Mouse (Mus musculus): Measurements from ENCODE around the gene Amn1. TPM values are rescaled to one million over a fixed set of nuclear protein-coding genes. Genes with fewer than 3 reads are reported as not detected.
"Not testable (repeated sequence)": the region's sequence is repeated elsewhere in the genome, so short reads cannot be mapped to it uniquely, and the experiment has no call there.

Amn1 gene
- polyA plus RNA-seq, 1 experiment from 2014 or later, result 104 TPM

DNA sequence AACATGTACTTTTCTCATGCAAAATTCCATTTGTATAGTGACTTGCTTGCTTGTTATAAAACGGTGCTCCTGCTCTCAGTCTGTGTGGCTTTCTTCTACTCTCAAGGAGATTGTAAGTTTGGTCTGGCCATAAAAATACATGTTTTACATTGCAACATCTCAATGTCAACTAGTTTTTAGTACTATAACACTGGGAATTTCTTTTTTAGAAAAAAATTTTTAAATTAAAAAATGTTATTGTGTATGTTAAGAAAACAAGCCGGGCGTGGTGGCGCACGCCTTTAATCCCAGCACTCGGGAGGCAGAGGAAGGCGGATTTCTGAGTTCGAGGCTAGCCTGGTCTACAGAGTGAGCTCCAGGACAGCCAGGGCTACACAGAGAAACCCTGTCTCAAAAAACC, 58.6 kb downstream of the Amn1 start, which contains the start of gene Gm10203:
Gm10203 (plus strand) TSS at position 301 of the 400 bp plus-strand sequence.
- not testable (repeated sequence) for H3K4me1 ChIP-seq; H3K9ac ChIP-seq; H3K27ac ChIP-seq; H3K36me3 ChIP-seq (replicated peaks); ATAC-seq (replicated peaks); H3K27me3 ChIP-seq (replicated peaks); H3K4me3 ChIP-seq; H3K9me3 ChIP-seq; H3K4me2 ChIP-seq
- WGBS, result 82% methylated on average over 8 of the region's 8 CpGs

DNA sequence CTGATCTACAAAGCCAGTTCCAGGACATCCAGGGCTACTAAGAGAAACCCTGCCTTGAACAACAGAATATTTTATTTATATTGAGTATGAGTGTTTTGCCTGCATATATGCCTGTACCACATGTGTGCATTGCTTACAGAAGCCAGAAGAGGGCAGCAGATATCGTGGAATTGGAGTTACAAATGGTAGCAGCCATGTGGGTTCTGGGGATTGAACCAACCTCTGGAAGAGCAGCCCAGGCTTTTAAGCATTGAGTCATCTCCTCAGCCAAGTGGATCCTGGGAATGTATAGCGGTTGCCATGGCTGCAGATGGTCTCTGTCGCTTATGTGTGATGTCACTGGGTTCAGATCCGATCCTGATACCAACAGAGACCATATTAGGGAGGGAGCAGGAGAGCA, 61.8 kb downstream of the Amn1 start:
- WGBS, result 65% methylated on average over 4 of the region's 4 CpGs
- Histone ChIP-seq H3K36me3 (replicated peaks) (no peaks in the 10 kb centered on the region), H3K4me3 (no peak overlapping the region), H3K4me1 (no peaks in the 10 kb centered on the region), H3K27ac (no peak overlapping the region), H3K9me3 (no peaks in the 10 kb centered on the region), H3K9ac (no peak overlapping the region), H3K27me3 (replicated peaks) (no peaks in the 10 kb centered on the region), H3K4me2 (no peak overlapping the region)
- no peak for ATAC-seq (replicated peaks)

DNA sequence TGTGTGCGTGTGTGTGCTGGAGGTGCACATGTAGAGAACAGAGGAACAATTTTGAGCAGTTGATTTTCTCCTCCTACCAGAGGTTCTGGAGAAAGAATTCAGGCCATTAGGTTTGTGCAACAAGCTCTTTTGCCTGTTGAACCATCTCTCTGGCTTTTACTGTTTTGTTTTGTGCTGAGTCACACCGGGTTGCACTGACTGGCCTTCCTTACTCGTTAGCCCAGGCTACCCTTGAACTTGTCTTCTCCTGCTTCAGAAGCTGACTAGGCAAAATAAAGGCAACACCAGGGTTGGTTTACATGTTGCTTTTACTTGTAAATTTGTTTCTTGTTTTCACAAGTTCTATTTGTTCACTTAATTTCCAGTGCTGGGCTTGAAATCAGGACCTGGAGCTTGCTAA, 65.5 kb downstream of the Amn1 start:
- Histone ChIP-seq H3K27me3 (replicated peaks) (no peaks in the 10 kb centered on the region), H3K27ac (no peak overlapping the region)
- no peak for ATAC-seq (replicated peaks)

DNA sequence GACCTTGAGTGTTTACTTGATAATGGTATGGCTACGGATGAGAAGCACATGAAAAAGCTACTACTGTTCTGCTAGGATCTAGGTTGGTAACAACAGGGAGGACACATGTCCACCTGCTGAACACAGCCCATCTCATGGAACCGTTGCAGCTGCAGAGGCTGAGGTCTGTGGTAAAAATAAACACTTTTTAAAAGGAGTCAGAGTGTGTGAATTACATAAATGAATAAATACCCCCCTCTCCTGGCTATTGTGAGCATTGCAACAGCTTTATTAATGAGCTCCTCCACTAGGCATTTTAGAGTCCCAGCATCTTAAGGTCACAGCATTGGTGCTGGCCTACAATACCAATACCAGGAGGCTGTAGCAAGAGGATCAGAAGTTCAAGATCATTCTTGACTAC, 68.7 kb downstream of the Amn1 start:
- no peak overlapping the region for H3K4me3 ChIP-seq
- H3K27me3 ChIP-seq (replicated peaks), result no peaks in the 10 kb centered on the region
- H3K9me3 ChIP-seq, result no peaks in the 10 kb centered on the region
- no peak overlapping the region for H3K27ac ChIP-seq
- ATAC-seq (replicated peaks), result peak; percentile 75
- H3K9ac ChIP-seq, result no peak overlapping the region
- H3K4me2 ChIP-seq, result no peak overlapping the region
- H3K4me1 ChIP-seq, result no peaks in the 10 kb centered on the region
- no peaks in the 10 kb centered on the region for H3K36me3 ChIP-seq (replicated peaks)
- WGBS, result 41% methylated on average over 2 of the region's 2 CpGs

More for the DNA sequence above, 65.5 kb downstream of the Amn1 start:
- Histone ChIP-seq H3K4me3 (no peak overlapping the region), H3K9ac (no peak overlapping the region), H3K4me1 (no peaks in the 10 kb centered on the region), H3K36me3 (replicated peaks) (no peaks in the 10 kb centered on the region), H3K9me3 (no peaks in the 10 kb centered on the region), H3K4me2 (no peak overlapping the region)
- 87% methylated on average over 3 of the region's 3 CpGs for WGBS

DNA sequence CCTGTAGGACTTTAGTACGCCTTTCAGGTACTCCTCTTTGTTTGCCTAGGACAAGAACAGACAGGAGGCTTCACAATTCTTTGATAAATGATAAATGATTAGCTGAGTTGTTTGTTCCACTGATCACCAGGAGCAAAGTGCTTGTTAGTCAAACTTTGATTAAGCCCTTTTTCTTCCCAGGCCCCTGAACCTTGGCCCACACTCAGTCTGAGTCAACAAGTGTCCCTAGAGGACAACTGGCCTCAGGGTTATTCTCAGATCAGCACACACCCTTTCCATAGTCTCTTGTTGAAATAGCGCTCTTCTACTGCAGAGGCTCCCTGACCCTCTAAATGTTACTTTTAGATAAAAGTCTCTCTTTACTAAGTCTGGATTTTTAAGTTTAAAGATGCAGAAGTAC, 69.6 kb downstream of the Amn1 start:
- Histone ChIP-seq H3K27ac (no peak overlapping the region), H3K27me3 (replicated peaks) (no peaks in the 10 kb centered on the region), H3K9me3 (no peaks in the 10 kb centered on the region), H3K9ac (no peak overlapping the region), H3K4me1 (no peaks in the 10 kb centered on the region), H3K4me2 (no peak overlapping the region), H3K36me3 (replicated peaks) (no peaks in the 10 kb centered on the region), H3K4me3 (no peak overlapping the region)
- WGBS, result 74% methylated on average over 2 of the region's 2 CpGs
- ATAC-seq (replicated peaks), result no peak

DNA sequence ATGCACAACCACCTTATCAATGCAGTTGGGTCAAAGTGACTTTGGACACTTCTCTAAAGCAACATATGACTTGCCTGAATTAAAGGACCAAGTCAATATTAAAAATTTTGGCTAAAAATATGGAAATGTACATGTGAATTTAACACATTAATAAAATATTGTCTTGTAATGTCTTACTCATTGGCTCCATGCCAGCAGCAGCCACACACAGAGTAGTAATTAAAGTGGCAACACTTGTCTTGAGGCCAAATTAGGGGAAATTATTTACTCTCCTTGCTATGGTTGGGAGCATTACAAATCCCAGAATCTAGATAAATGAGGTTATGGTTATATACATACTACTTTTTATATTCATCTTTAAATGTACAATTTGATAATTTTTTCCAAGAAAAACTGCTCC, 71.5 kb downstream of the Amn1 start:
- H3K9me3 ChIP-seq, result no peaks in the 10 kb centered on the region
- ATAC-seq (replicated peaks), result no peak
- no peaks in the 10 kb centered on the region for H3K27me3 ChIP-seq (replicated peaks)

DNA sequence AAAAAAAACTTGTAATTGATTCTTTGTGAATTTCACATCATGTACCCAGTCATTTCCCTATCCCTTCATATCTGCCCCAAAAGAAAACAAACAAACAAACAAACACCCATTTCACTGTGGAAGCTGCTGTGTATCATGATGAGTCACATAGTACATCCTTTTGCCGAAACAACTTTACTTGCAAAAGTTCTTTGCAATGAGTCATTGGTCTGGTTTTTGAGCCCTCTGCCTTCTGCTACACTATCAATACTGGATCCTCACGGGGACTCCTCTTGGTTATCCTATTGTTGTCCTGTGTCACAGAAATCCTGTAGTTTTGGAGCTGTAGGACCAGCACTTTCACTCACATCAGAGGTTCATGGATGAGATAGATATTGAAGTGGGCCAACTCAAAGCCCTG, 79.6 kb downstream of the Amn1 start:
- Histone ChIP-seq H3K4me2 (no peak overlapping the region), H3K9ac (no peak overlapping the region), H3K36me3 (replicated peaks) (no peaks in the 10 kb centered on the region), H3K4me1 (no peaks in the 10 kb centered on the region), H3K27ac (no peak overlapping the region), H3K4me3 (no peak overlapping the region), H3K27me3 (replicated peaks) (no peaks in the 10 kb centered on the region), H3K9me3 (no peaks in the 10 kb centered on the region)
- no peak for ATAC-seq (replicated peaks)
- WGBS, result 79% methylated on average over 2 of the region's 2 CpGs

More for the DNA sequence above, 71.5 kb downstream of the Amn1 start:
- Histone ChIP-seq H3K4me3 (no peak overlapping the region), H3K9ac (no peak overlapping the region), H3K27ac (no peak overlapping the region), H3K4me2 (no peak overlapping the region), H3K36me3 (replicated peaks) (no peaks in the 10 kb centered on the region), H3K4me1 (no peaks in the 10 kb centered on the region)

DNA sequence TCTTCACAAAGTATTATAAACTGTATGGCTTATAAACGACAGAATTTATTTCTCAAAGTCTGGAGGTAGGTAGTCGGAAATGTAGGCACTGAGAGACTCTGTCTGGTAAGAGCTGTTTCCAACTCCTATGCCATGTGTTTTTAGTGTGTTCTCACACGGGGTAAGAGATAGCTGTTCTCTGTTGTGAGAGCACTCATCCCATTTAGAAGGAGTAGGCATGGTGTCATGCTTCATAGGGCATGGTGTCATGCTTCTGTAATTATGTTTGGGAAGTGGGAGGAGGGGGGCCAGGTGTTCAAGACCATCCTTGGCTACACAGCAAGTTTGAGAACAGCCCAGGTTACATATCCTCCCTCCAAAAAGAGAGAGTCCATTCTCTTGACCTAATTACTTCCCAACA, 80.9 kb downstream of the Amn1 start:
- no peak overlapping the region for H3K4me2 ChIP-seq
- WGBS, result 79% methylated on average over 3 of the region's 3 CpGs
- H3K27ac ChIP-seq, result no peak overlapping the region
- no peak overlapping the region for H3K9ac ChIP-seq
- no peaks in the 10 kb centered on the region for H3K27me3 ChIP-seq (replicated peaks)
- no peaks in the 10 kb centered on the region for H3K4me1 ChIP-seq
- no peaks in the 10 kb centered on the region for H3K9me3 ChIP-seq
- no peak for ATAC-seq (replicated peaks)
- H3K4me3 ChIP-seq, result no peak overlapping the region
- no peaks in the 10 kb centered on the region for H3K36me3 ChIP-seq (replicated peaks)

Other genes starting within 250 kb of the Amn1 start
- gene Sinhcaf, start 242.2 kb downstream of the Amn1 start, polyA plus RNA-seq (2015; fragmentation: Nextera tagmentation; extraction: Ambion mirVana), result 52.1 and 57.9 TPM in 2 replicates
- 13.8 and 16.3 TPM in 2 replicates for gene Dennd5b, start 87.0 kb downstream of the Amn1 start, polyA plus RNA-seq (2015; fragmentation: Nextera tagmentation; extraction: Ambion mirVana)
- not detected in 2 replicates for gene Gm10203, start 58.5 kb downstream of the Amn1 start, polyA plus RNA-seq (2015; fragmentation: Nextera tagmentation; extraction: Ambion mirVana)
- gene Etfbkmt, start 48.9 kb downstream of the Amn1 start, polyA plus RNA-seq (2015; fragmentation: Nextera tagmentation; extraction: Ambion mirVana), result 6.8 and 9.8 TPM in 2 replicates
- 32.2 and 34.8 TPM in 2 replicates for gene Resf1, start 120.7 kb upstream of the Amn1 start, polyA plus RNA-seq (2015; fragmentation: Nextera tagmentation; extraction: Ambion mirVana)
- gene Bicd1, start 220.2 kb upstream of the Amn1 start, polyA plus RNA-seq (2015; fragmentation: Nextera tagmentation; extraction: Ambion mirVana), result 45.9 and 53.6 TPM in 2 replicates